Mouse (Mus musculus) CD4-positive, CD25-positive, alpha-beta regulatory T cell (primary cell): Measurements from ENCODE around the gene Tspo2. TPM values are rescaled to one million over a fixed set of nuclear protein-coding genes. Genes with fewer than 3 reads are reported as not detected.

Experiments
- polyA plus RNA-seq: library from polyadenylated mRNA; unstranded; fragments of 100-300 nt; shearing (Covaris generic); gene quantifications from one replicate; pipeline ENCODE4 v1.2.1, GENCODE M21; 2017

The Tspo2 gene
- 0.06 TPM for polyA plus RNA-seq

DNA sequence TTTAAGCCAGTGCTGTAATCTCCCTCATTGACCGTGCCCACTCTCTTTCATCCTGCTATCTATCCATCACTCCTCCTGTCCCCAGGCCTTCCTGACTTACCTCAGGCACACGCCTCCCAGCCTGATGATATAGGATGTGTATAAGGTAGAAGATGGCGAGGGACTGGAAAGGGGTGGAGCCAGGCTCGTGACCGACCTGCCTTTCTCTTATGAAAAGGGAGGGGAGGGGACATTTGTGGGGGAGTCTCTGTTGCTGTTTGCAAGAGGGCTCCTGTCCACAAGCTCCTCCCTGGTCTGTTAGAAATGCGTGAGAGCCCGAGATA lies at the start of gene Tspo2:
TSS of gene Tspo2 (minus strand) at position 170 of the 323 bp plus-strand sequence.

DNA sequence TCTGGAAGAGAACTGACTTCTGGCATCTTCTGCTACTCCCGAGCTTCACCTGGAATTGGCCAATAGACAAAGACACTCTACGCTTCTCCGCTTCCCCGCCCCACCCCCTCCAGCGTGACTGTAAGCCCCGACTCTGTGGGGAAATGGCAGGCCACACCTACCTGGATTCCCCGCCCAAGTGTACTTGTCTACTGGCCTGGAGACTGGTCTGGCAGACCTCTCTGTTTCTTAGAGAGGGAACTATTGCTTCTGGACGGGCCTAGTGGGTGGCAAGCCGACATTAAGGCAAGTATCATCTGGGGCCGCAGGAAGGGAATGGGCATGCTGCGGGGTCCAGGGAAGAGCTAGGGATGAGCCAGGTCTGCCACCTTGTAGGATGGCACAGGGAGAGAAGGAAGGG lies 3.4 kb upstream of the Tspo2 start, which contains the start of gene Unc5cl:
TSS of gene Unc5cl (plus strand) at position 214 of the 400 bp plus-strand sequence.

DNA sequence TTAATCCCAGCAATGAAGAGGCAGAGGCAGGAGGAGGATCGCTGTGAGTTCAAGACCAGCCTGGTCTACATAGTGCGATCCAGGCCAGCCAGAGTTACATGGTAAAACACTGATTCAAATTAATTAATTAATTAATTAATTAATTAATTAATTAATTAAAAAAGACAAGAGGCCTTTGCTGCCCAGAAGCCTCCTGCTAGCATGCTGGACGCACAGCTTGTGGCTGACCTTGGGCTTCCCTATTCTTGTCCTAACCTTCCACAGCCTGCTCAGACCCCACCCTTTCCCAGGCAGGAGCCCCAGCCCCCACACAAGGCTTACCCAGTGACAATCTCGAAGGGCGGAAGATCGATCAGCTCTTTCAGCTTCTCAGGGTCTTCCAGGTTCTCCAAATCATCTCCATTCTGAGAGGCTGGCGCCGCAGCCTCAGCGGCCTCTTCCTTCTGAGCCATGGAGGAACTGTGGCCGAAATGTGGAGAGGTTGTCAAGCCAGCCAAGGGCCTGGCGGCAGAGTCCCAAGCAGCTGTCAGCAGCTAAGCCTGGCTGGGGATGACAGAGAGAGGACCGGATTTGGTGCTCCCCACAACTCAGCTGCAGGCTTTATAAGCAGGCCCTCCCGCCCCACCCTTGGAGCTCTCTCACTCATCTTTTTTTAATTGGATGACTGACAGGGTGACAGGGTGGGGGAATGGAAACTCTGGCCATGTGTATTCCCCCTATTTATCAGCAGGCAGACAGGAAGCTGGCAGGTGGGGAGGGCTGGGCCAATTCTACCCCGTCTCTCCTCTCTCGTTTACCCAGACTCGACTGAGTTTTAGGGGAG lies 19.0 kb downstream of the Tspo2 start, which contains the start of gene Apobec2:
TSS of gene Apobec2 (minus strand) at position 773 of the 823 bp plus-strand sequence.

DNA sequence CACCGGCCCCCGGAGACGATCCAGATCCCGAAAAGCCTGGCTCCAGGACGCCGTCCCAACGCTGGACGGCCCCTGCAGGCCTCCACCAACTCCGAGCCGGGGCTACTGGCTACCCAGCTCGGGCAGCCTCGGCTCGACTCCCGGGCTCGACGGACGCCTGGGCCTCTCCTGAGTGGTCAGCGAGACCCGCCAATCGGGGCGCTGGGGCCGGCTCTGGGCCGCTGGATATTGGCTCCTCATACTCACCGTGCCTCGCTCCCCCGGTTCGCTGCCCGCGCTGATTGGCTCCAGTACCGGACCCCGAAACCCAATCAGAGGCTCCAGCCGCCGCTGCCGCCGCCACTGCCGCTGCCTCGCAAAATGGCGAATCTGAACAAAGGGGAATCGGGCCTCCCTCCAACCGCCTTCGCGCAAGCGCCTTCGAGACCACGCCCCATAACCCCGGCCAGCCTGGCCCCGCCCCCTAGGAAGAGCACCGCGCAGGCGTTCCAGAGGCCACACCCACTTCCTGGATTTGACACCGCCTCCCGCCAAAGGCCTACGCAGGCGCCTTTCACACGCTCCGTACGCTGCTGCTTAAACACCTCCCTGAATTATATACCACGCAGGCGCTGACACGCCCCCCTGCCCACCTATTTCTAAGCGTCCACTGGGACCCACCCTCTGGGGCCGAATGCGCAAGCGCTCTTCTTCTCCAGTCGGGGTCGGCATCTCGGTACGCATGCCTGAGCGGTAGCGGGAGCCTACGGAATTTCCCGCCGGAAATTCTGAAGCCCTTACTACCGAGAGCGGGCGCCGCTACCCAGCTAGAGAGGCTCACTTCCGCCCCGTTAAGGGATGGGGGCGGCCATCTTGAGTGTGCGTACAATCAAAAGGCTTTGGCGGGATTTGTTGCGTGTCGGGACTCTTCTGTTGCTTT lies 41.7 kb downstream of the Tspo2 start, which contains the start of the genes Nfya and Oard1:
TSS of gene Nfya (minus strand) at position 527 of the 919 bp plus-strand sequence.
TSS of gene Oard1 (plus strand) at position 635 of the 919 bp plus-strand sequence.

Other genes with a start within 250 kb of the Tspo2 start
- not detected for gene Trem1, start 218.8 kb downstream of the Tspo2 start, polyA plus RNA-seq
- not detected for gene Trem3, start 203.7 kb downstream of the Tspo2 start, polyA plus RNA-seq
- 1.2 TPM for gene Treml4, start 187.2 kb downstream of the Tspo2 start, polyA plus RNA-seq
- gene Treml2, start 152.0 kb downstream of the Tspo2 start, polyA plus RNA-seq = 32.8 TPM
- 4.9 TPM for gene B430306N03Rik, start 135.4 kb downstream of the Tspo2 start, polyA plus RNA-seq
- gene Trem2, start 105.1 kb downstream of the Tspo2 start, polyA plus RNA-seq = not detected
- gene Treml1, start 91.6 kb downstream of the Tspo2 start, polyA plus RNA-seq = not detected
- 4.6 TPM for gene Nfya, start 41.6 kb downstream of the Tspo2 start, polyA plus RNA-seq
- gene Oard1, start 41.5 kb downstream of the Tspo2 start, polyA plus RNA-seq = 85.2 TPM
- gene Apobec2, start 18.6 kb downstream of the Tspo2 start, polyA plus RNA-seq = 7.3 TPM
- gene Unc5cl, start 3.4 kb upstream of the Tspo2 start, polyA plus RNA-seq = 38.9 TPM